8 mouse cellular contexts compared by ENCODE assay signal in genomic region chr15:8627097-8627537, GRCm38 (mm10).
A peak's percentile ranks its signal among the peaks of the same experiment; 100 is the strongest.
DNase-seq lines count a peak whose midpoint lies in the region; ATAC-seq and TF ChIP-seq lines count a peak whose summit lies in the region.

No protein-coding gene starts in this region.

- H3K27ac ChIP-seq in forebrain, postnatal 0 days (ENCODE audit: low read depth, low read length) = no peak overlapping the region
- 0 out of 2 replicates have a peak overlapping the region, but pooled peaks have one; percentile 3 for H3K27ac ChIP-seq in layer of hippocampus, adult 2 months
- no peak overlapping the region for H3K27ac ChIP-seq in neural tube, embryonic 14.5 days (ENCODE audit: low read depth, low read length)

- DNase-seq in ES-CJ7 (ENCODE audit: low read depth, low spot score) = peak; percentile 79
- peak; percentile 58 for DNase-seq in cerebellum, adult 11-12 months
- DNase-seq in forebrain, postnatal 0 days = peak; percentile 81
- DNase-seq in heart, postnatal 4 days = peak; percentile 72
- peak; percentile 49 to 77 for DNase-seq in layer of hippocampus, adult 2 months (ENCODE audit: low spot score in 2 of 2)
- DNase-seq in lung, adult 2 months = peak; percentile 65
- peak; percentile 26 for DNase-seq in testis, postnatal 14 days (ENCODE audit: low spot score)

- ATAC-seq in forebrain, postnatal 0 days = peak; percentile 12; the same call in 1 of the 2 replicates
- no peak for ATAC-seq in neural tube, embryonic 14.5 days (ENCODE audit: low read depth)

- TF ChIP-seq CTCF in forebrain, postnatal 0 days (IDR thresholded peaks at IDR 0.05; ENCODE audit: low read depth) = peak; percentile 90
- TF ChIP-seq CTCF in layer of hippocampus, adult 2 months (conservative IDR thresholded peaks at IDR 0.05) = peak; percentile 95
- peak; percentile 84 for TF ChIP-seq CTCF in lung, adult 2 months (IDR thresholded peaks at IDR 0.05; ENCODE audit: insufficient read depth, low read length)

- TF ChIP-seq POLR2A in lung, adult 2 months (IDR thresholded peaks at IDR 0.05; ENCODE audit: borderline replicate concordance, extremely low read depth, low read depth, low read length) = no peak

- 3% methylated on average over 15 of the region's 15 CpGs for WGBS in forebrain, postnatal 0 days
- WGBS in lung, adult 2 months = 3% methylated on average over 15 of the region's 15 CpGs
- WGBS in neural tube, embryonic 14.5 days = 3% methylated on average over 15 of the region's 15 CpGs

- H3K4me3 ChIP-seq in forebrain, postnatal 0 days (ENCODE audit: low read depth, low read length) = peak overlapping the region; percentile 28
- H3K4me3 ChIP-seq in layer of hippocampus, adult 2 months = peak overlapping the region; percentile 53
- H3K4me3 ChIP-seq in lung, adult 2 months (replicated peaks; ENCODE audit: extremely low read depth, low read depth, low read length) = peak overlapping the region; percentile 47
- peak overlapping the region; percentile 29 for H3K4me3 ChIP-seq in neural tube, embryonic 14.5 days (ENCODE audit: low read depth, low read length)

- H3K4me1 ChIP-seq in forebrain, postnatal 0 days (ENCODE audit: insufficient read depth) = peaks cover 8% of the 10 kb centered on the region; the same call in 1 of the 2 replicates
- no peaks in the 10 kb centered on the region for H3K4me1 ChIP-seq in lung, adult 2 months (ENCODE audit: control insufficient read depth, insufficient read depth, low read length)
- no peaks in the 10 kb centered on the region for H3K4me1 ChIP-seq in neural tube, embryonic 14.5 days (ENCODE audit: control insufficient read depth, insufficient read depth, low read length)

- no peaks in the 10 kb centered on the region for H3K36me3 ChIP-seq in forebrain, postnatal 0 days (ENCODE audit: insufficient read depth)
- no peaks in the 10 kb centered on the region for H3K36me3 ChIP-seq in neural tube, embryonic 14.5 days (ENCODE audit: control insufficient read depth, insufficient read depth, low read length)

- no peaks in the 10 kb centered on the region for H3K9me3 ChIP-seq in forebrain, postnatal 0 days (ENCODE audit: low read length)
- no peaks in the 10 kb centered on the region for H3K9me3 ChIP-seq in neural tube, embryonic 14.5 days (ENCODE audit: control insufficient read depth, low read length)

- no peaks in the 10 kb centered on the region for H3K27me3 ChIP-seq in forebrain, postnatal 0 days (ENCODE audit: insufficient read depth, low read length)
- H3K27me3 ChIP-seq in neural tube, embryonic 14.5 days (ENCODE audit: control insufficient read depth, insufficient read depth, low read length) = 0 out of 2 replicates have a peak, but pooled peaks cover 3% of the 10 kb centered on the region

- H3K9ac ChIP-seq in forebrain, postnatal 0 days = peak overlapping the region; percentile 6; the same call in 1 of the 2 replicates
- peak overlapping the region; percentile 52 for H3K9ac ChIP-seq in neural tube, embryonic 14.5 days (replicated peaks; ENCODE audit: low read depth, low read length)

- peak overlapping the region; percentile 53 for H3K4me2 ChIP-seq in forebrain, postnatal 0 days (ENCODE audit: low read depth)
- H3K4me2 ChIP-seq in neural tube, embryonic 14.5 days (ENCODE audit: low read depth, low read length) = peak overlapping the region; percentile 64

Comparison
In these comparisons a context has a peak if more than half of its experiments do, and no peak if none do; other contexts are left out.
1. DNase-seq: peak in every context shown above with its lines; median percentile 81 in forebrain, postnatal 0 days; 79 in ES-CJ7; 72 in heart, postnatal 4 days; 65 in lung, adult 2 months; 63 in layer of hippocampus, adult 2 months; 58 in cerebellum, adult 11-12 months; 26 in testis, postnatal 14 days.